Comparison of ENCODE assay signal across 8 mouse cellular contexts in the genomic region with DNA sequence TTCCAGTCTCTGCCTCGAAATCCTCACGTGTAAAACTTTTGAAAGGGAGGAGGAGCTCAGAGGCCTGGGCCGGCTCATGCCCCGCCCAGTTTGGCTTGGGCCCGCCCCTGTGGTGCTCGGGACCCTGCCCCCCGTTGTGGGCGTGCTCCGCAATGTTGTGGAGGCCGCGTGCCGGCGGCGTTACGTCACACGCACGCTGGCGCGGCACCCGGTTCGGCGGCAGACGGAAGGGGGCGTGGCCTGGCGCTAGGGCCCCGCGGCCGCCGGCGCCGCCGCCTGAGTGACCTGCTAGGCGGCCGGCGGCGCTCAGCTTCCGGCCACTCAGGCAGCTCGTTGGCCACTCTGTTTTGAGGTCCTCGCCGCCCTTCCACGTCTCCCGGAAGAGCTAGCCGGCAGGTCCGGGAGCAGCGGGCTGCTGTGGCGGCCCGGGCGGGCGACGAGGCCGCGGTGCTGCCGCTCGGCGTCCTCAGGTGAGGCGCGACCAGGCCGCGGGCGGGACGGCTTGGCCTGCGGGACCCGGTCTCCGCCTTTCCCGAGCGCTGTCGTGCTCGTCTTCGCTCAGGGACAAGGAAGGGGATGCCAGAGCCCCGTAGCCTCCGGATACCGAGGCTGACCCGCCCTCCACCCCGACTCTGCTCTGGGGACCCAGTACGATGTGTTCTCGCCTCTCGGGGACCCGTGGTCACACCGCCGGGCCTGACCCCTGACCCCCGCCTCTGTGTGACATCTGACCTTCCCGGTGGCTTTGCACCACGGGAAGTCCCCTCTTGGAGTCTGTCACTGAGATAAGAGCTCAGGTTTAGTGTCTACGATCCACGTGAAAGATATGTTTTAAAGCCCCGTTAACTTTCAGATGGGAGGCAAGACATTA. TPM values are rescaled to one million over a fixed set of nuclear protein-coding genes. Genes with fewer than 3 reads are reported as not detected.
DNase-seq lines count a peak whose midpoint lies in the region; ATAC-seq and TF ChIP-seq lines count a peak whose summit lies in the region.

A gene (plus strand): TSS at position 242 of the 871 bp plus-strand sequence.

- peak; percentile 96 for DNase-seq in ES-CJ7 (ENCODE audit: low read depth, low spot score)
- DNase-seq in cerebellum, adult 11 months = peak; percentile 98
- DNase-seq in heart, postnatal 25 days (ENCODE audit: low spot score) = peak; percentile 96
- peak; percentile 95 to 97 for DNase-seq in layer of hippocampus, adult 18-20 months (ENCODE audit: low spot score in 2 of 2)
- DNase-seq in lung, adult 2 months = peak; percentile 98
- peak; percentile 90 to 92 for DNase-seq in thymus, adult 18-20 months

- no peaks in the 10 kb centered on the region for H3K9me3 ChIP-seq in forebrain, embryonic 15.5 days

- peaks cover 17% of the 10 kb centered on the region for H3K36me3 ChIP-seq in forebrain, embryonic 15.5 days

- no peak for TF ChIP-seq CTCF in lung, adult 2 months (IDR thresholded peaks at IDR 0.05; ENCODE audit: insufficient read depth, low read length)

- peak; percentile 55; the same call in 1 of the 2 replicates for TF ChIP-seq POLR2A in lung, adult 2 months (IDR thresholded peaks at IDR 0.05; ENCODE audit: borderline replicate concordance, extremely low read depth, low read depth, low read length)

- no peaks in the 10 kb centered on the region for H3K27me3 ChIP-seq in forebrain, embryonic 15.5 days

- peak within 1 kb of the TSS; percentile 79 for H3K9ac ChIP-seq in forebrain, embryonic 15.5 days (replicated peaks)

- H3K4me1 ChIP-seq in forebrain, embryonic 15.5 days = peaks cover 10% of the 10 kb centered on the region
- no peaks in the 10 kb centered on the region; the same call in 1 of the 2 replicates for H3K4me1 ChIP-seq in lung, adult 2 months (ENCODE audit: control insufficient read depth, insufficient read depth, low read length)

- H3K4me3 ChIP-seq in forebrain, embryonic 15.5 days = peak within 1 kb of the TSS; percentile 85
- H3K4me3 ChIP-seq in lung, adult 2 months (replicated peaks; ENCODE audit: extremely low read depth, low read depth, low read length) = peak within 1 kb of the TSS; percentile 97

- peak within 1 kb of the TSS; percentile 81 for H3K27ac ChIP-seq in forebrain, embryonic 15.5 days (replicated peaks)

- ATAC-seq in forebrain, embryonic 15.5 days (replicated peaks) = peak; percentile 98
- ATAC-seq in neutrophil, adult 5-6 weeks (ENCODE audit: extremely low read depth, insufficient number of reproducible peaks, low FRiP score, poor library complexity, severe bottlenecking) = peak; percentile 97

- intact Hi-C loops in heart, postnatal 25 days (cut with DNase I) = loop anchor here (5.0 kb wide), 1 partner anchor 492 kb away; a partner anchor contains a TSS

- peak within 1 kb of the TSS; percentile 96 for H3K4me2 ChIP-seq in forebrain, embryonic 15.5 days (replicated peaks)

- WGBS in forebrain, embryonic 15.5 days = under 1% methylated on average over 77 of the region's 86 CpGs
- WGBS in lung, adult 2 months = under 1% methylated on average over 86 of the region's 86 CpGs

RNA-seq across cellular contexts. Expression of the gene that starts here (rescaled TPM):
- 32.0 and 32.4 TPM in 2 replicates for polyA plus RNA-seq in forebrain, embryonic 15.5 days (2015; fragmentation: Nextera tagmentation; extraction: Ambion mirVana)
- total RNA-seq in heart, postnatal 25 days (2021) = 10 to 100 TPM; 23.8 to 24.4 TPM
- total RNA-seq in layer of hippocampus, adult 18-20 months (2021) = 10 to 100 TPM; 25.1 to 28.0 TPM
- polyA plus RNA-seq in lung, adult 2 months (2012; rRNA removed) = 10.0 and 11.9 TPM in 2 replicates
- 86.0 and 93.7 TPM in 2 replicates for total RNA-seq in neutrophil, adult 5-6 weeks (2017)

Comparison
In these comparisons a context has a peak if more than half of its experiments do, and no peak if none do; other contexts are left out.
1. Peak in every context shown above with its lines: DNase-seq, ATAC-seq, H3K4me3 ChIP-seq and H3K27ac ChIP-seq.